Mouse (Mus musculus): ENCODE results near the gene Gm10719.
"Not testable (repeated sequence)": the region's sequence is repeated elsewhere in the genome, so short reads cannot be mapped to it uniquely, and the experiment has no call there.

Gm10719 gene

DNA sequence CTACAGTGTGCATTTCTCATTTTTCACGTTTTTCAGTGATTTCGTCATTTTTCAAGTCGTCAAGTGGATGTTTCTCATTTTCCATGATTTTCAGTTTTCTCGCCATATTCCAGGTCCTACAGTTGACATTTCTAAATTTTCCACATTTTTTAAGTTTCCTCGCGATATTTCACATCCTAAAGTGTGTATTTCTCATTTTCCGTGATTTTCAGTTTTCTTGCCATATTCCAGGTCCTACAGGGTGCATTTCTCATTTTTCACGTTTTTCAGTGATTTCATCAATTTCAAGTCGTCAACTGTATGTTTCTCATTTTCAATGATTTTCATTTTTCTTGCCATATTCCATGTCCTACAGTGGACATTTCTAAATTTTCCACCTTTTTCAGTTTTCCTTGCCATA is at the start of gene Gm10719:
Gm10719 (plus strand) TSS at position 301 of the 400 bp plus-strand sequence.
- not testable (repeated sequence) for DNase-seq (ENCODE audit: low read depth, low spot score)

DNA sequence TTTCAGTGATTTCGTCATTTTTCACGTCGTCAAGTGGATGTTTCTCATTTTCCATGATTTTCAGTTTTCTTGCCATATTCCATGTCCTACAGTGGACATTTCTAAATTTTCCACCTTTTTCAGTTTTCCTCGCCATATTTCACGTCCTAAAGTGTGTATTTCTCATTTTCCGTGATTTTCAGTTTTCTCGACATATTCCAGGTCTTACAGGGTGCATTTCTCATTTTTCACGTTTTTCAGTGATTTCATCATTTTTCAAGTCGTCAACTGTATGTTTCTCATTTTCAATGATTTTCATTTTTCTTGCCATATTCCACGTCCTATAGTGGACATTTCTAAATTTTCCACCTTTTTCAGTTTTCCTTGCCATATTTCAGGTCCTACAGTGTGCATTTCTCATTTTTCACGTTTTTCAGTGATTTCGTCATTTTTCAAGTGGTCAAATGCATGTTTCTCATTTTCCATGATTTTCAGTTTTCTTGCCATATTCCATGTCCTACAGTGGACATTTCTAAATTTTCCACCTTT is 16.7 kb upstream of the Gm10719 start, which contains the start of gene Gm10722:
Gm10722 (plus strand) TSS at position 478 of the 528 bp plus-strand sequence.
- peak; percentile 41 for DNase-seq (ENCODE audit: low read depth, low spot score)

DNA sequence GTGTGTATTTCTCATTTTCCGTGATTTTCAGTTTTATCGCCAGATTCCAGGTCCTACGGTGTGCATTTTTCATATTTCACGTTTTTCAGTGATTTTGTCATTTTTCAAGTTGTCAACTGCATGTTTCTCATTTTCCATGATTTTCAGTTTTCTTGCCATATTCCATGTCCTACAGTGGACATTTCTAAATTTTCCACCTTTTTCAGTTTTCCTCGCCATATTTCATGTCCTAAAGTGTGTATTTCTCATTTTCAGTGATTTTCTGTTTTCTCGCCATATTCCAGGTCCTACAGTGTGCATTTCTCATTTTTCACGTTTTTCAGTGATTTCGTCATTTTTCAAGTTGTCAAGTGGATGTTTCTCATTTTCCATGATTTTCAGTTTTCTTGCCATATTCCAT is 16.2 kb upstream of the Gm10719 start:
- DNase-seq (ENCODE audit: low read depth, low spot score): not testable (repeated sequence)

DNA sequence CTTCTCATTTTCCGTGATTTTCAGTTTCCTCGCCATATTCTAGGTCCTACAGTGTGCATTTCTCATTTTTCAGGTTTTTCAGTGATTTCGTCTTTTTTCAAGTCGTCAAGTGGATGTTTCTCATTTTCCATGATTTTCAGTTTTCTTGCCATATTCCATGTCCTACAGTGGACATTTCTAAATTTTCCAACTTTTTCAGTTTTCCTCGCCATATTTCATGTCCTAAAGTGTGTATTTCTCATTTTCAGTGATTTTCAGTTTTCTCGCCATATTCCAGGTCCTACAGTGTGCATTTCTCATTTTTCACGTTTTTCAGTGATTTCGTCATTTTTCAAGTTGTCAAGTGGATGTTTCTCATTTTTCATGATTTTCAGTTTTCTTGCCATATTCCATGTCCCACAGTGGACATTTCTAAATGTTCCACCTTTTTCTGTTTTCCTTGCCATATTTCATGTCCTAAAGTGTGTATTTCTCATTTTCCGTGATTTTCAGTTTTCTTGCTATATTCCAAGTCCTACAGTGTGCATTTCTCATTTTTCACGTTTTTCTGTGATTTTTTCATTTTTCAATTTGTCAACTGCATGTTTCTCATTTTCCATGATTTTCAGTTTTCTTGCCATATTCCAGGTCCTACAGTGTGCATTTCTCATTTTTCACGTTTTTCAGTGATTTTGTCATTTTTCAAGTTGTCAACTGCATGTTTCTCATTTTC is 15.1 kb upstream of the Gm10719 start:
- DNase-seq (ENCODE audit: low read depth, low spot score): peak; percentile 7

DNA sequence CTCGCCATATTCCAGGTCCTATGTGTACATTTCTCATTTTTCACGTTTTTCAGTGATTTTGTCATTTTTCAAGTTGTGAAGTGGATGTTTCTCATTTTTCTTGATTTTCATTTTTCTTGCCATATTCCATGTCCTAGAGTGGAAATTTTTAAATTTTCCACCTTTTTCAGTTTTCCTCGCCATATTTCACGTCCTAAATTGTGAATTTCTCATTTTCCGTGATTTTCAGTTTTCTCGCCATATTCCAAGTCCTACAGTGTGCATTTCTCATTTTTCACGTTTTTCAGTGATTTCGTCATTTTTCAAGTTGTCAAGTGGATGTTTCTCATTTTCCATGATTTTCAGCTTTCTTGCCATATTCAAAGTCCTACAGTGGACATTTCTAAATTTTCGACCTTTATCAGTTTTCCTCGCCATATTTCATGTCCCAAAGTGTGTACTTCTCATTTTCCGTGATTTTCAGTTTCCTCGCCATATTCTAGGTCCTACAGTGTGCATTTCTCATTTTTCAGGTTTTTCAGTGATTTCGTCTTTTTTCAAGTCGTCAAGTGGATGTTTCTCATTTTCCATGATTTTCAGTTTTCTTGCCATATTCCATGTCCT is 14.3 kb upstream of the Gm10719 start, which contains the start of gene Gm11168:
Gm11168 (plus strand) TSS at position 553 of the 603 bp plus-strand sequence.
- DNase-seq (ENCODE audit: low read depth, low spot score): not testable (repeated sequence)

DNA sequence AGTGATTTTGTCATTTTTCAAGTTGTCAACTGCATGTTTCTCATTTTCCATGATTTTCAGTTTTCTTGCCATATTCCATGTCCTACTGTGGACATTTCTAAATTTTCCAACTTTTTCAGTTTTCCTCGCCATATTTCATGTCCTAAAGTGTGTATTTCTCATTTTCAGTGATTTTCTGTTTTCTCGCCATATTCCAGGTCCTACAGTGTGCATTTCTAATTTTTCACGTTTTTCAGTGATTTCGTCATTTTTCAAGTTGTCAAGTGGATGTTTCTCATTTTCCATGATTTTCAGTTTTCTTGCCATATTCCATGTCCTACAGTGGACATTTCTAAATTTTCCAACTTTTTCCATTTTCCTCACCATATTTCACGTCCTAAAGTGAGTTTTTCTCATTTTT is 11.0 kb upstream of the Gm10719 start:
- DNase-seq (ENCODE audit: low read depth, low spot score): not testable (repeated sequence)

DNA sequence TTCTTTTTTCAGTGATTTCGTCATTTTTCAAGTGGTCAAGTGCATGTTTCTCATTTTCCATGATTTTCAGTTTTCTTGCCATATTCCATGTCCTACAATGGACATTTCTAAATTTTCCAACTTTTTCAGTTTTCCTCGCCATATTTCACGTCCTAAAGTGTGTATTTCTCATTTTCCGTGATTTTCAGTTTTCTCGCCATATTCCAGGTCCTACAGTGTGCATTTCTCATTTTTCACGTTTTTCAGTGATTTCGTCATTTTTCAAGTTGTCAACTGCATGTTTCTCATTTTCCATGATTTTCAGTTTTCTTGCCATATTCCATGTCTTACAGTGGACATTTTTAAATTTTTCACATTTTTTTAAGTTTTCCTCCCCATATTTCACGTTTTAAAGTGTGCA is 10.6 kb upstream of the Gm10719 start:
- not testable (repeated sequence) for DNase-seq (ENCODE audit: low read depth, low spot score)

DNA sequence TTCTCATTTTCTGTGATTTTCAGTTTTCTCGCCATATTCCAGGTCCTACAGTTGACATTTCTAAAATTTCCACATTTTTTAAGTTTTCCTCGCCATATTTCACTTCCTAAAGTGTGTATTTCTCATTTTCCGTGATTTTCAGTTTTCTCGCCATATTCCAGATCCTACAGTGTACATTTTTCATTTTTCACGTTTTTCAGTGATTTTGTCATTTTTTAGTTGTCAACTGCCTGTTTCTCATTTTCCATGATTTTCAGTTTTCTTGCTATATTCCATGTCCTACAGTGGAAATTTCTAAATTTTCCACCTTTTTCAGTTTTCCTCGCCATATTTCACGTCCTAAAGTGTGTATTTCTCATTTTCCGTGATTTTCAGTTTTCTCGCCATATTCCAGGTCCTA is 9.9 kb upstream of the Gm10719 start:
- DNase-seq (ENCODE audit: low read depth, low spot score): not testable (repeated sequence)

DNA sequence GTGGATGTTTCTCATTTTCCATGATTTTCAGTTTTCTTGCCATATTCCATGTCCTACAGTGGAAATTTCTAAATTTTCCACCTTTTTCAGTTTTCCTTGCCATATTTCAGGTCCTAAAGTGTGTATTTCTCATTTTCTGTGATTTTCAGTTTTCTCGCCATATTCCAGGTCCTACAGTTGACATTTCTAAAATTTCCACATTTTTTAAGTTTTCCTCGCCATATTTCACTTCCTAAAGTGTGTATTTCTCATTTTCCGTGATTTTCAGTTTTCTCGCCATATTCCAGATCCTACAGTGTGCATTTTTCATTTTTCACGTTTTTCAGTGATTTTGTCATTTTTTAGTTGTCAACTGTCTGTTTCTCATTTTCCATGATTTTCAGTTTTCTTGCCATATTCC is 7.9 kb upstream of the Gm10719 start:
- DNase-seq (ENCODE audit: low read depth, low spot score): not testable (repeated sequence)

DNA sequence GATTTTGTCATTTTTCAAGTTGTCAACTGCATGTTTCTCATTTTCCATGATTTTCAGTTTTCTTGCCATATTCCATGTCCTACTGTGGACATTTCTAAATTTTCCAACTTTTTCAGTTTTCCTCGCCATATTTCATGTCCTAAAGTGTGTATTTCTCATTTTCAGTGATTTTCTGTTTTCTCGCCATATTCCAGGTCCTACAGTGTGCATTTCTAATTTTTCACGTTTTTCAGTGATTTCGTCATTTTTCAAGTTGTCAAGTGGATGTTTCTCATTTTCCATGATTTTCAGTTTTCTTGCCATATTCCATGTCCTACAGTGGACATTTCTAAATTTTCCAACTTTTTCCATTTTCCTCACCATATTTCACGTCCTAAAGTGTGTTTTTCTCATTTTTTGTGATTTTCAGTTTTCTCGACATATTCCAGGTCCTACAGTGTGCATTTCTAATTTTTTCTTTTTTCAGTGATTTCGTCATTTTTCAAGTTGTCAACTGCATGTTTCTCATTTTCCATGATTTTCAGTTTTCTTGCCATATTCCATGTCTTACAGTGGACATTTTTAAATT is 5.1 kb upstream of the Gm10719 start:
- DNase-seq (ENCODE audit: low read depth, low spot score): not testable (repeated sequence)

DNA sequence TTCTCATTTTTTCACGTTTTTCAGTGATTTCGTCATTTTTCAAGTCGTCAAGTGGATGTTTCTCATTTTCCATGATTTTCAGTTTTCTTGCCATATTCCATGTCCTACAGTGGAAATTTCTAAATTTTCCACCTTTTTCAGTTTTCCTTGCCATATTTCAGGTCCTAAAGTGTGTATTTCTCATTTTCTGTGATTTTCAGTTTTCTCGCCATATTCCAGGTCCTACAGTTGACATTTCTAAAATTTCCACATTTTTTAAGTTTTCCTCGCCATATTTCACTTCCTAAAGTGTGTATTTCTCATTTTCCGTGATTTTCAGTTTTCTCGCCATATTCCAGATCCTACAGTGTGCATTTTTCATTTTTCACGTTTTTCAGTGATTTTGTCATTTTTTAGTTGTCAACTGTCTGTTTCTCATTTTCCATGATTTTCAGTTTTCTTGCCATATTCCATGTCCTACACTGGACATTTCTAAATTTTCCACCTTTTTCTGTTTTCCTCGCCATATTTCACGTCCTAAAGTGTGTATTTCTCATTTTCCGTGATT is 4.4 kb upstream of the Gm10719 start, which contains the start of gene Gm10721:
Gm10721 (plus strand) TSS at position 408 of the 547 bp plus-strand sequence.
- DNase-seq (ENCODE audit: low read depth, low spot score): not testable (repeated sequence)

DNA sequence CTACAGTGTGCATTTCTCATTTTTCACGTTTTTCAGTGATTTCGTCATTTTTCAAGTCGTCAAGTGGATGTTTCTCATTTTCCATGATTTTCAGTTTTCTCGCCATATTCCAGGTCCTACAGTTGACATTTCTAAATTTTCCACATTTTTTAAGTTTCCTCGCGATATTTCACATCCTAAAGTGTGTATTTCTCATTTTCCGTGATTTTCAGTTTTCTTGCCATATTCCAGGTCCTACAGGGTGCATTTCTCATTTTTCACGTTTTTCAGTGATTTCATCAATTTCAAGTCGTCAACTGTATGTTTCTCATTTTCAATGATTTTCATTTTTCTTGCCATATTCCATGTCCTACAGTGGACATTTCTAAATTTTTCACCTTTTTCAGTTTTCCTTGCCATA is 1.9 kb upstream of the Gm10719 start, which contains the start of gene Gm10720:
Gm10720 (plus strand) TSS at position 301 of the 400 bp plus-strand sequence.
- DNase-seq (ENCODE audit: low read depth, low spot score): not testable (repeated sequence)

DNA sequence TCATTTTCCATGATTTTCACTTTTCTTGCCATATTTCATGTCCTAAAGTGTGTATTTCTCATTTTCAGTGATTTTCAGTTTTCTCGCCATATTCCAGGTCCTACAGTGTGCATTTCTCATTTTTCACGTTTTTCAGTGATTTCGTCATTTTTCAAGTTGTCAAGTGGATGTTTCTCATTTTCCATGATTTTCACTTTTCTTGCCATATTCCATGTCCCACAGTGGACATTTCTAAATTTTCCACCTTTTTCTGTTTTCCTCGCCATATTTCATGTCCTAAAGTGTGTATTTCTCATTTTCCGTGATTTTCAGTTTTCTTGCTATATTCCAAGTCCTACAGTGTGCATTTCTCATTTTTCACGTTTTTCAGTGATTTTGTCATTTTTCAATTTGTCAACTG is 1.3 kb upstream of the Gm10719 start:
- DNase-seq (ENCODE audit: low read depth, low spot score): not testable (repeated sequence)

DNA sequence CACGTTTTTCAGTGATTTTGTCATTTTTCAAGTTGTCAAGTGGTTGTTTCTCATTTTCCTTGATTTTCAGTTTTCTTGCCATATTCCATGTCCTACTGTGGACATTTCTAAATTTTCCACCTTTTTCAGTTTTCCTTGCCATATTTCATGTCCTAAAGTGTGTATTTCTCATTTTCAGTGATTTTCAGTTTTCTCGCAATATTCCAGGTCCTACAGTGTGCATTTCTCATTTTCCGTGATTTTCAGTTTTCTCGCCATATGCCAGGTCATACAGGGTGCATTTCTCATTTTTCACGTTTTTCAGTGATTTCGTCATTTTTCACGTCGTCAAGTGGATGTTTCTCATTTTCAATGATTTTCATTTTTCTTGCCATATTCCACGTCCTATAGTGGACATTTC is 1.7 kb downstream of the Gm10719 start:
- not testable (repeated sequence) for DNase-seq (ENCODE audit: low read depth, low spot score)

DNA sequence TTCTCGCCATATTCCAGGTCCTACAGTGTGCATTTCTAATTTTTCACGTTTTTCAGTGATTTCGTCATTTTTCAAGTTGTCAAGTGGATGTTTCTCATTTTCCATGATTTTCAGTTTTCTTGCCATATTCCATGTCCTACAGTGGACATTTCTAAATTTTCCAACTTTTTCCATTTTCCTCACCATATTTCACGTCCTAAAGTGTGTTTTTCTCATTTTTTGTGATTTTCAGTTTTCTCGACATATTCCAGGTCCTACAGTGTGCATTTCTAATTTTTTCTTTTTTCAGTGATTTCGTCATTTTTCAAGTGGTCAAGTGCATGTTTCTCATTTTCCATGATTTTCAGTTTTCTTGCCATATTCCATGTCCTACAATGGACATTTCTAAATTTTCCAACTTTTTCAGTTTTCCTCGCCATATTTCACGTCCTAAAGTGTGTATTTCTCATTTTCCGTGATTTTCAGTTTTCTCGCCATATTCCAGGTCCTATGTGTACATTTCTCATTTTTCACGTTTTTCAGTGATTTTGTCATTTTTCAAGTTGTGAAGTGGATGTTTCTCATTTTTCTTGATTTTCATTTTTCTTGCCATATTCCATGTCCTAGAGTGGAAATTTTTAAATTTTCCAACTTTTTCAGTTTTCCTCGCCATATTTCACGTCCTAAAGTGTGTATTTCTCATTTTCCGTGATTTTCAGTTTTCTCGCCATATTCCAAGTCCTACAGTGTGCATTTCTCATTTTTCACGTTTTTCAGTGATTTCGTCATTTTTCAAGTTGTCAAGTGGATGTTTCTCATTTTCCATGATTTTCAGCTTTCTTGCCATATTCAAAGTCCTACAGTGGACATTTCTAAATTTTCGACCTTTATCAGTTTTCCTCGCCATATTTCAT is 2.9 kb downstream of the Gm10719 start:
- DNase-seq (ENCODE audit: low read depth, low spot score): not testable (repeated sequence)

DNA sequence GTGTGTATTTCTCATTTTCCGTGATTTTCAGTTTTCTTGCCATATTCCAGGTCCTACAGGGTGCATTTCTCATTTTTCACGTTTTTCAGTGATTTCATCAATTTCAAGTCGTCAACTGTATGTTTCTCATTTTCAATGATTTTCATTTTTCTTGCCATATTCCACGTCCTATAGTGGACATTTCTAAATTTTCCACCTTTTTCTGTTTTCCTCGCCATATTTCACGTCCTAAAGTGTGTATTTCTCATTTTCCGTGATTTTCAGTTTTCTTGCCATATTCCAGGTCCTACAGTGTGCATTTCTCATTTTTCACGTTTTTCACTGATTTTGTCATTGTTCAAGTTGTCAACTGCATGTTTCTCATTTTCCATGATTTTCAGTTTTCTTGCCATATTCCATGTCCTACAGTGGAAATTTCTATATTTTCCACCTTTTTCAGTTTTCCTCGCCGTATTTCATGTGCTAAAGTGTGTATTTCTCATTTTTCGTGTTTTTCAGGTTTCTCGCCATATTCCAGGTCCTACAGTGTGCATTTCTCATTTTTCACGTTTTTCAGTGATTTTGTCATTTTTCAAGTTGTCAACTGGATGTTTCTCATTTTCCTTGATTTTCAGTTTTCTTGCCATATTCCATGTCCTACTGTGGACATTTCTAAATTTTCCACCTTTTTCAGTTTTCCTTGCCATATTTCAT is 5.3 kb downstream of the Gm10719 start:
- not testable (repeated sequence) for DNase-seq (ENCODE audit: low read depth, low spot score)

DNA sequence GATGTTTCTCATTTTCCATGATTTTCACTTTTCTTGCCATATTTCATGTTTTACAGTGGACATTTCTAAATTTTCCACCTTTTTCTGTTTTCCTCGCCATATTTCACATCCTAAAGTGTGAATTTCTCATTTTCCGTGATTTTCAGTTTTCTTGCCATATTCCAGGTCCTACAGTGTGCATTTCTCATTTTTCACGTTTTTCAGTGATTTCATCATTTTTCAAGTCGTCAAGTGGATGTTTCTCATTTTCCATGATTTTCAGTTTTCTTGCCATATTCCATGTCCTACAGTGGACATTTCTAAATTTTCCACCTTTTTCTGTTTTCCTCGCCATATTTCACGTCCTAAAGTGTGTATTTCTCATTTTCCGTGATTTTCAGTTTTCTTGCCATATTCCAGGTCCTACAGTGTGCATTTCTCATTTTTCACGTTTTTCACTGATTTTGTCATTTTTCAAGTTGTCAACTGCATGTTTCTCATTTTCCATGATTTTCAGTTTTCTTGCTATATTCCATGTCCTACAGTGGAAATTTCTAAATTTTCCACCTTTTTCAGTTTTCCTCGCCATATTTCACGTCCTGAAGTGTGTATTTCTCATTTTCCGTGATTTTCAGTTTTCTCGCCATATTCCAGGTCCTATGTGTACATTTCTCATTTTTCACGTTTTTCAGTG is 6.2 kb downstream of the Gm10719 start, which contains the start of gene Gm10718:
Gm10718 (plus strand) TSS at position 236 of the 673 bp plus-strand sequence.
- DNase-seq (ENCODE audit: low read depth, low spot score): not testable (repeated sequence)

DNA sequence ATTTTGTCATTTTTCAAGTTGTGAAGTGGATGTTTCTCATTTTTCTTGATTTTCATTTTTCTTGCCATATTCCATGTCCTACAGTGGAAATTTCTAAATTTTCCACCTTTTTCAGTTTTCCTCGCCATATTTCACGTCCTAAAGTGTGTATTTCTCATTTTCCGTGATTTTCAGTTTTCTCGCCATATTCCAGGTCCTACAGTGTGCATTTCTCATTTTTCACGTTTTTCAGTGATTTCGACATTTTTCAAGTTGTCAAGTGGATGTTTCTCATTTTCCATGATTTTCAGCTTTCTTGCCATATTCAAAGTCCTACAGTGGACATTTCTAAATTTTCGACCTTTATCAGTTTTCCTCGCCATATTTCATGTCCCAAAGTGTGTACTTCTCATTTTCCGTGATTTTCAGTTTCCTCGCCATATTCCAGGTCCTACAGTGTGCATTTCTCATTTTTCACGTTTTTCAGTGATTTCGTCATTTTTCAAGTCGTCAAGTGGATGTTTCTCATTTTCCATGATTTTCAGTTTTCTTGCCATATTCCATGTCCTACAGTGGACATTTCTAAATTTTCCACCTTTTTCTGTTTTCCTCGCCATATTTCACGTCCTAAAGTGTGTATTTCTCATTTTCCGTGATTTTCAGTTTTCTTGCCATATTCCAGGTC is 6.9 kb downstream of the Gm10719 start:
- not testable (repeated sequence) for DNase-seq (ENCODE audit: low read depth, low spot score)

DNA sequence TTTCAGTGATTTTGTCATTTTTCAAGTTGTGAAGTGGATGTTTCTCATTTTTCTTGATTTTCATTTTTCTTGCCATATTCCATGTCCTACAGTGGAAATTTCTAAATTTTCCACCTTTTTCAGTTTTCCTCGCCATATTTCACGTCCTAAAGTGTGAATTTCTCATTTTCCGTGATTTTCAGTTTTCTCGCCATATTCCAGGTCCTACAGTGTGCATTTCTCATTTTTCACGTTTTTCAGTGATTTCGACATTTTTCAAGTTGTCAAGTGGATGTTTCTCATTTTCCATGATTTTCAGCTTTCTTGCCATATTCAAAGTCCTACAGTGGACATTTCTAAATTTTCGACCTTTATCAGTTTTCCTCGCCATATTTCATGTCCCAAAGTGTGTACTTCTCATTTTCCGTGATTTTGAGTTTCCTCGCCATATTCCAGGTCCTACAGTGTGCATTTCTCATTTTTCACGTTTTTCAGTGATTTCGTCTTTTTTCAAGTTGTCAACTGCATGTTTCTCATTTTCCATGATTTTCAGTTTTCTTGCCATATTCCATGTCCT is 7.8 kb downstream of the Gm10719 start, which contains the start of gene Gm10717:
Gm10717 (plus strand) TSS at position 506 of the 556 bp plus-strand sequence.
- DNase-seq (ENCODE audit: low read depth, low spot score): not testable (repeated sequence)
